Mouse (Mus musculus): ENCODE measurements around the gene Sall1.

The Sall1 gene

DNA sequence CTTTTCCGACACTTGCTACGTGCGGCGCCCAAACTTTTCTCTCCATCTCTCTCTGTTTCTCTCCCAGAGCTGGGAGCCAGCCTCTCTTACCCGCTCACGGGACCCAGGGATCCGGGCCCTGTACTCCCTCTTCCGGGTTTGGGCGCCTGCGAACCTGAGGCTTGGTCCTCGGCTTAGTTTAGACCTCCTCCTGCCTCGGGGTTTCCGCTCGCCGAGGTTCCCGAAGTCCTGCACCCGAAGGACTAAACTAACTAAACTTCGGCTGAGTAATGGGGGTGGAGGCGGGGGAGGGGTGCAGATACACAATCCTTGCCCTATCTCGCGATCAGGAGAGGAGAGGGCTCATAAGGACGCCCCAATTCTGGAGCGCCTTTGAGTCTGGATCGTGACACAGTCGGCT lies at the start of gene Sall1:
Gene Sall1, minus strand, starts transcription at position 223 of the 400 bp plus-strand sequence.
- DNase-seq = no peak

DNA sequence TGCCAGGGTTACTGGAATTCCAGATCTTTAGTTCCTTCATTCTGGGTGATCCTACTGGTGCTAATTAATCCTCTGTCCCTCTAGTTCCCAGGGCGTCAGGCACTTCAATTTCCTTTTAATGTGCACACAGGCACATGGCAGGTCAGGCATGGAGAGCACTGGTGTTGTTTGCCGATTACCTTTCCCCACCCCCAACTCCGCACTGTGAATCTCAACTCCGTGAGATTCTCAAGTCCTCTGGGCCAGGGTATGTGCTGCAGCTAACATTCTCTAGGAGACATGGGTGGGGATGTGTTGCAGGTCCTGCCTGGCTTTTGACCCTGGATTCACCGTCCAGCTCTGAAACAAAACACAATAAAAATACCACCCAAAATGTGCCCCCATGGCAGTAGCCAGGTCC lies 46.0 kb upstream of the Sall1 start:
- no peak for DNase-seq

DNA sequence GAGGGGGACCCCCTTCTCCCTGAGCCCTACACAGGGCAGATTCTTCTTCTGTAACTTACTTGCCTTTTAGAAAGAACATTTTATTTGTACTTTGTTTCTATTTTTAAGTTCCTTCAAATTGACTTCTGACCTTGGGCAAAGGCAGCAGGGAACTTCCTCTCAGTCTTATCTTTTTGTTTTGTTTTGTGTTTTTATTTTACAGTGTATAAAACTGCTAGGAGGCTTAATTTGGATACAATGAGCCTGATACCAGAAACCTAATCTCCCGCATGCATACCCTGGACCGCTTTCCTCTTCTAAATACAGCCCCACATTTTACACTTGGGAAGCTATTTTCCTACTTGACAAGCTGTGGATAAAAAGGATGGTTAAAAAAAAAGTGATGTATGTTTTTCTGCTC lies 35.2 kb upstream of the Sall1 start:
- DNase-seq = no peak

DNA sequence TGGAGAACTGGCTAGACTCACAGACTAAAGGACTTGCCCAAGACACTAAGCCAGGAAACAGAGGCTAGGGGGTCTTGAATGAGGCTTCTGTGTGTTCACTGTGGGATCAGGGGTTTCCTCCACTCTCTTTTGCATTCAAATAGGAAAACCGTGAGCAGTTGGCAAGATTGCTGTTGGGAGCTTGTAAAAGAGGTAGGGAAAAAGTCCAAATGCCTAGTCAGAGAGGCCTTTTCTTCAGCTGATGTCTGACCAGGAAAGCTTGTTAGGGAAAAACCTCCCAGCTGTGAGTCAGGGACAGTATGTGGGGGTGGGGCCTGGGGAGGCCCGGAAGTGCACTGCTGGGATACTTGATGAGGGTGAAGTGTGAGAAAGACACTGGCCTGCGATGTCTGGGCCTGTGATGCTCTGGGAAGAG lies 29.0 kb upstream of the Sall1 start:
- DNase-seq = no peak

DNA sequence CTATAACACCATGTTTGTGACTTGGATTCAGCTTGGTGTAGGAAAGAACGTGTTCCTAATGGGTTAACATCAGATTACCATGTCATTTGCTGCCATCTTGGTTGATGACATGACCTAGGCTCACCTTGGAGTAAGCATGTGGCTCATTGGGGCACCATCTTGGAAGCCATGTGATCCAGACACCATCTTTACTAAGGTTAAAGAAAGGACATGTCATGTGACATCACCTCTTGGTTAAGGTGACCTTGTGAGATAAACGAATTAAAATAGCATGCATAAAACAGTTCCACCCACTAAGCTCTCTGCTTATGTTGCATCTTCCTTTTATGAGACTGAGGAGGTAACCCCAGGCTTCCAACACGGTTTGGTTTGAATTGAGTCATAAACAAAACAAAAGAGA lies 23.5 kb upstream of the Sall1 start:
- DNase-seq = no peak

DNA sequence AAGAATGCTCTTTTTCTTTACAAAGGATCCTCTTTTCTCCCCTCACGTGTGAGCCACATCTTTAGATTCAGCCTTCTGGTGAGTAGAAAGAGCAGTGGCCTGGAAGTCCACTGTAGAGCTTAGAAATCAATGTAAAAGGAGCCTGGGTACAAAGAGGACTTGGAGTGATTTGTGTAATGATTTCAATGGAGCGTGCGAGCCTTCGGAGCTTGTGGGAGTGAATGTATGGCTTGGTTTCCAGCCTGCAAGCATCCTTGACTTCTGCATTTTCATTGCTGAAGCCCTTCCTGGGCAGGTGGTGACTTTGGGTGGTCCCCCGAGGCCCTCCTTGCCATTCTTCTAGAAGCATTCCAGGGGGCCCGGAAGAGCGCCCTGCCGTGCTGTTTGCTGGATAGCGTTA lies 20.1 kb upstream of the Sall1 start:
- DNase-seq = no peak

DNA sequence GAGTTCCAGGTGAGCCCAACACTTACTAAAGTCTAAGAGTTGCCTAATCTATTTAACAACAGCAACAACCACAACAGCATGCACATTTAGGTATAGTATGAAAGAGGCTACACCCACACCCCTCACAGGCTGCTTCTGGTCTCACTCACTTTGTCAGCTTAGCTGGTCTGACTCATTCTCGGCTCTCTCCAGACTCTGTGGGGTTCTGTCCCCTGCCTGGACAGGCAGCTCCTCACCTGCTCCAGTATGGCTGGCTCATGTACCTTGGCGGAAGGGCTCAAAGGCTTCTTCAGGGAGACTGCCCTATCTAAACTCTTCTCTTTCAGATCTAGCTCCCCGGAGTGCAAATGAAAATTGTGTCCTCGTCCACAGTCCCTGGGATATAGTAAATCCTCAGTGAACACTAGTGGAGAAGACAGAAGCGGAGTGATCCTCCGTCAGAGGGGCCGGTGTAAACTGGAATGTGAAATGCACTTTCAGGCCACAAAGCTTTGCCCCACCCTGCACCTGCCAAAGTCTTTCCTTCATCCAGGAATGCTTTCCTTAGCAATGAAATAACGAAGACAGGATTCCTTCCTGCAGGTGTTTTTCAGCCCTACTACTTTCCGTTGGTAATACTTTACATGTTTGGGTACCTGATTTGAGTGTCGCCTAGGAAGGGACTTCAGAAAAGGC lies 19.5 kb upstream of the Sall1 start:
- no peak for DNase-seq

DNA sequence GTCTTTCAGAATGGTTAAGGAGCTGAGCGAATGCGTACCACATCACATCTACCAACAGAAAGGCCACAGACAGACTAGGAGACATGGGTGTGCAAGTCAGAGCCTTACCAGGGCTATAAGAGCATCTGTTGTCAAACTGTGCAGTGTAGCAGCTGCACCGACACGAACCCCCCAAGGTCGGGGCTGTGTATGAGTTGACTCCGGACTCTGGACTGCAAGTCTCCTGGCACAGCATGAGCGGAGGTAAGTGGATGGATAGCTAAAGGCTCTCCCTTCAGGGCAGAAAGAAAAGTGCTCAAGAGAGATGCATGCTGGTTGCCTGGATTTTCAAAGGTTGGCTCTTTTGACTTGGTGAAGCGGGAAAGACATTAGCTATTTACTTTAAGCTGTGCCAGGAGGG lies 16.8 kb upstream of the Sall1 start:
- no peak for DNase-seq

DNA sequence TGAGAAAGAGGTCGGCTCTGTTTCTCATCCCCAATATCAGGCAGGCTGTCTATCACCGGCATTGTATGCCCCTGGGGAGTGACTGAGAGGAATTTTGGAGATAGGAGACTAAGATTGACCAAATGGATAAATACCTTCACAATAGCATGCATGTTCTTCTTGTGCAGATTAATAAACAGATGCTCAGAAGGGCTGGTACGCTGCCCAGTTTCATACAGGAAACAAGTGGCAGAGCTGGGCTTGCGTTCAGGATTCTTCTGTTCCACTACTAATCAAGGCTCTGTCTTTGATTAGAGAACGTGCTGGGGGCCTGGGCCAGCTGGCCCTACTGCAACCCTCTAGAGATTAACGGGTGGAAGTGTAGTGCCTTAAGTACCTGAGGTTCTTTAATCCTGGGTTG lies 15.5 kb upstream of the Sall1 start:
- DNase-seq = no peak

DNA sequence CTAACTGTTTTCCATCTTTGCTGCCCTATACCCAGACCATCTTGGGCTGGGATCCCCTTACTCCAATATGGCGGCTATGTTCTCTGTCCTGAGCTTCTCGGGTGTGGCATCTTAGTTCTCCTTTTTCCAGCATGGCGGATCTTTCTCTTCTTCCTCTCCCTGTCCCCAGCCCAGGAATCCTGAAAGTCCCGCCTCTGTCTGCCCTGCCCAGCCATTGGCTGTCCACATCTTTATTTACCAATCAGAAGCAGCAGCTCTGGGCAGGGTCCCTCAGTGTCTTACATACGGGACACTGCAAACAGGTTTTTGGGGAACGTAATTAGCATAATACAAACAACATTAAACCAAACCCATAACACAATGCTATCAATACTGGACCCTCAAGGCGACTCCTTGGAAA lies 8.9 kb upstream of the Sall1 start:
- DNase-seq = no peak

DNA sequence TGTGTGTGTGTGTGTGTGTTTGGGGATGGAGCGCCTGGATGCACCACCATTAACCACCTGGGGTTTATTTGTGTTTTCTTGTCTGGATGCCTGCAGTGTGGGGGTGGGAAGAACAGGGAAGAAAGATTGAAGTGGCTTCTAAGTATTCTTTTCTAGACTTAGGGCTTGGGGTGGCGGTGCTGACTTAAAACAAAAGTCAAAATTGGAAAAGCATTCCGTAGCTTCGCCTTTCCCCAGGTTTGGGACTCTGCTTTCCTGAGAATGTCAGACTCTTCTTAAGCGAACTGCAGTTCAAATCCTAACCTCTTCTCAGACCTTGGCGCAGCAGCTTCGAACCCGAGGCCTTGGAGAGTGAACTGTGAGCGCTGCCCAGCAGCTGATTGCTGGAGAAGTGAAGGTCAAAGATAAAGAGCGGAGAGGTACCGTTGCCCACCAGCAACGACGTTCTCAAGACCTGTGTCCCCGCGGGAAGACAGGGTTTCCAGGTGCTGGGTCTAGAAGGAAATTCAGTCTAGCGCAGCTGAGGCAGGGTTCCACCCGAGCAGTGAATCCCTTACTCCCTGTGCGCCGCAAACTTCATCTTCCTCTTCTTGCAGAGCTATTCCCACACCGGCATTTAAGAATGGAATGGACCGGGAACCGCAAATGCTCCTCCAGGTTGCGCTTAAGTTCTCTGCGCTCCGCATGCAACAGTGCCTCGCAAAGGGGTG lies 2.8 kb upstream of the Sall1 start:
- no peak for DNase-seq

DNA sequence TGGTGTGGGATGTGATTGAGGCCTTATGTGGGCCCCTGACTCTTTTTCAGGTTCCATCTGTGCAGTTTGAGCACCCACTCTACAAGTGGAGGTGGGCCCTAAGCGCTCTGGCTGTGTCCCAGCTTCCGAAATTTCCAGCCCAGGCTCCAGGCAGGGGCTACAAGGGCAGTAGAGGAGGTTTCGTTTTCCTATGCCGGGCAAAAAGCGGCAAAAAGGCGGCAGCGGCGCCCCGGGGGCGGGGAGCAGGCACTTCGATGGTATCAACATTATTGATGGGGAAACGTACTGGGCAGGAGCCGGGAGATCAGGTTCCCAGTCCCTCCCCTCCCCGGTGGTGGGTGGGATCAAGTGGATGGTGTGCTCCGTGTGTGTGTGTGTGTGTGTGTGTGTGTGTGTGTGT lies 2.3 kb upstream of the Sall1 start:
- no peak for DNase-seq

DNA sequence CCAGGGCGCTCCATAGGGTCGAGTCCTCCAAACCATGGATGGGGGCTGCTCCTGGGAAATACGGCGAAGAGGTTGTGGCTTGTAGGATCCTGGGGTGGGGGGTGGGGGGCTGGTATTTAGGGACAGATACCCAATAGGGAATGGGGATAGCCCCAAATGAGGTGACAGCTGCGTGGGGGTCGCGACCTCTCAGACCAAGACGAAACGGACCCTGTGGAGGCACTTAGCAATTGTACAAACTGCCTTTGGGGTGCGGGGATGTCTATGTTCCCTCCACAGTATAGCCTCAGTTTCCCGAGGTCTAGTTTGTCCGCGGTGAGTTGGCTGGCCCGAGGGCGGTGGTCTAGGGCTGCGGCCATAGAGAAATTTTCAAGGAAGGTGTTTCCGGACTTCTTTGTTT lies 1.8 kb upstream of the Sall1 start:
- no peak for DNase-seq

DNA sequence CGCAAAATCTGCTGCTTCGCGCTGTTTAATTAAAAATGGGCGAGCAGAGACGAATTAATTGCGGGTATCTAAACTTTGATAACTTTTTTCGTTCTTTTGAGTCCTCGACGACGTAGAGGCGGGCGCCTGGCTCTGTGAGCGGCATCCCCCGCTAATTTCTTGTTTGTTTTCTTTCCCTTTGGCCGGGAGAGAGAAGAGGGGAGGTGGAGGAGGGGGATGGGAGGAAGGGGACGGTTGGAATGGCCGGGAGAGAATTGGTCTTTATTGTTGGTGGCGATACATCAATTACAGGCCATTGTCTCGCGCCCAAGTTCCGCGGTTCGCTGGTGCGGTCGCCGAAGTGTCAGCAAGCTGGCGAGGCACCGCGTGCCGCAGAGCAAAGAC lies 1.2 kb upstream of the Sall1 start:
- no peak for DNase-seq

DNA sequence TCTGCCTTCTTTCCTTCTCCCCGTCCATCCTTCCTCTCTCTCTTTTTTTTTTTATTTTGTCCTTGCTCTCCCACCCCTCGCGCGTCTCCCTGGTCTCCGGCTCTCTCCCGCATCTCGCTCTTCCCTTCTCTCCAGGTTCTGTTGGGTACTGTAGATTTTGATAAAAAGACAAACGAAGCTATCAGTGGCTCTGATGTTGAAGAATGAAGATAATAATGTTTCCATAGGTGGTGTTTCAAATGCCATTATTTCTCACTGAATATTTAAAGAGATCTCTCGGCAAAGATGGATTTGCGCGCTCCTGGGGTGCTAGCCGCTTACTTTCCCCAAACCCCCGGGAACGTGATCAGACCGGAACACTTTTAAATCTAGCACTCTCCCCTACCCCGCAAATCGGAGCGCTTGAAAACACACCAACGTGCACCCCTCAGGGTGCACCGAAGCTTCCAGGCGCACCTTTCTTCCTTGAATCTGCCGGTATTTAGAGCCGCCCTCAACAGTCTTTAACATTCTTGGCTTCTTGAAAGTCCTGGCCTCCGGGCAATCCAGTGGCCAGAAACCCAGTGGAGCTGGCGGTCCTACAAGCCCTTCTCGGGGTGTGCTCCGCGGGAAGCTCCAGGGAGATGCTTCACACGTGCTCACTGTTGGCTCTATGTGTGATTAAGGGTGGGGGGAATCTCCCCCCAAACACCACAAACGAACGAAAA lies 702 bp upstream of the Sall1 start:
- no peak for DNase-seq

DNA sequence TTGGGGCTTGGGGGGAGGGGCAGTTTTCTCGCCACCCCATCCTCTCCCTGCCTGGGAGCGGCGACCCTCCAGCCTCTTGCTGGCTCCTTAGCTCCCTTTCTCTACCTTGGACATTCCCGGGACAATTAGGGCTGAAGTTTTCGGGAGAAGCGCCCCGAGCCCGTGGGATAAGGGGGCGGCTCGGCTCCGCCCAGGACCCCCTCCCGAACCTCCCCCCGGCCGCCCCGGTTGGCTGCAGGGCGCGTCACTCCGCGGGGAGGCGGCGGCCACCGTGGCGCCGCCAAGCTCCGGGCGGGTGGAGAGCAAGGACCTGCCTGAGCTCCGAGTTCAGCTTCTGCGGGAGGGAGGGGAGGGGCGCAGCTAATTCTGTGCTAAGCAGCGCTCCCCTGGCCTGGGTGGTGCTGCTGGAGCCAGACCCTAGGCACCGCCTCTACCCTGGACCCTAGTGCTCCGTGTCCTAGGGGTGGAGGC lies 556 bp downstream of the Sall1 start:
- no peak for DNase-seq

DNA sequence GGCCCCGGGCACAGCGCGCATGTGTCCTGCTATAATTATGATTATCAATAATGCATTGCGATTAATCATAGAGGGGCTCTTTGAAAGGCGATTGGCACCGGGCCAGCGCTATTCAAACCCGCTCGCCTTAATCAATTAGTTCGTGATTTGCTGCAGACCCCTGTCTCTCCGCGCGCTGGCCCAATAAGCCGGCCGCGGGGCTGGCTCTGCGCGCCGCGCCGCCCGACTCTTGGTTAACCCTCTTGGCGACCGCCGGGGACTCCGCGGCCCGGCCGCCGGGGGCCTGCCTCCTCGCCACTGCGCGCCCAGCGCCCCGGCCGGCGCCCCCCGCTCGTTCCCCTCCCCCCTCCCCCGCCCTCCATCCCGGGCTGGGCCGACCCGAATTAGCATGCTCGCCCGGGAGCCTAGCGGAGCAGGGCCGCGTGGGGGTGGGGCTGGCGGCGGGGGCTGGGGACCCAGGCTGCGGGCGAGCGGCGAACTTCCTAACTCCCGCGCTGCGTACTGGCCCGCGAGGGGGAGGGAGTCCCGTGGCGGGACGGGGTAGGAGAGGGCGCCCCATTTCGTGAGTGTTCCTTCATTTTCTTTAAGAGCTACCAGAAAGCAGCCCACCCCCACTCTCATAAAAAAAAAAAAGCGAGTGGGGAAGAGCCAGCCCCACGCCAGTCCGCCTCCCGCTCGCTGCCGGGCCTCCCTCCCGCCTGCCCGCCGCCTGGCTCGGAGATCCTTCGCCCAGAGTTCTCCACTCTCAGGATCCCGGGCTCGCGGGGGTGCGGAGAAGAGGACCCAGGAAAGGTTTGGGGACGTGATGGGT lies 1.2 kb downstream of the Sall1 start:
- no peak for DNase-seq

DNA sequence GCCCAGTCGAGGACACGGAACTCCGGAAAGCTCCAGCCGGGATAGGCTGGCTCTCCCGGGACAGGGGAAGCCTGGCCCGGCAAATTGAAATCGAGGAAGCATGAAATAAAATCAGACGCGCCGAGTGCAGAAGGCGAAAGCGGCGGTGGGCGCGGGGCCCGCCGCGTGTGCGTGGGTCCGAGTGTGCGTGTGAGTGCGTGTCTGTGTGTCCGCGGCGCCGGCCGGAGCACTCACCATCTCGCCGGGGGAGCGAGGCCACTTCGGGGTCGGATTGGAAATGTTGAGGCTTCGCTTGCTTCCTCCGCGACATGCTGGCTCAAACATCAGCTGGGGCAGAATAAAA lies 1.9 kb downstream of the Sall1 start:
- DNase-seq = no peak

DNA sequence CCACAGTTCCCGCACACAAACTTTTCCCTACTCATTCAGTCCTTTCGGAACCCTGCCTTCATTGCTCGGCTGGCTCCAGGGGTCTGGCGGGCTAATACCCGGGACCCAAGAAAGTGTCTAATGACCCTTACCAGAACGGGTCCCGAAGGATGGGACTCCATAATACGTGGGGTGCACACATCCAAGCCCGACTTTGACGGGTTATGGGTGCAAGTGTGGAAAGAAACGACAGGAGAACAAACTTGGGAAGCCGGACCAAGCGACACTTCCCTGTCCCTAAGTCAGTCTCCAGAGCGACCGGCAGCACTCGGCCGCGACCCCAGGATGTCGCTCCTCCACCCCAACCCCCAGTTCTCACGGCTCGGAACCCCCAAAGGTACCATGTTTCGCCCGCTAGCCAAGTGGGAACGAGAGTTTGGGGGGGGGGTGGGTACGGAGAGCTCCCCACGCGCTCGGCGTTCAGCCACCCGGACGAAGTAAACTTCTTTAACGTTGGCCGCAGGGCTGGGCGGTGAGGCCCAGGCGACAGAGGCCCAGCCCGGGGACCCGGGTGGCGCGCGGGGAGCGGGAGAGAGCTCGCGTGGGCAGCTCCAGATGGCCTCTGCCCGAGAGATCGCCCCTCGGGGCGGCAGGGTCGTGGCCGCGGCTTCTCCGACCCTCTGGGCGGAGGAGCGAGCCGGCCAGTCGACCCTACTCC lies 2.4 kb downstream of the Sall1 start:
- no peak for DNase-seq

DNA sequence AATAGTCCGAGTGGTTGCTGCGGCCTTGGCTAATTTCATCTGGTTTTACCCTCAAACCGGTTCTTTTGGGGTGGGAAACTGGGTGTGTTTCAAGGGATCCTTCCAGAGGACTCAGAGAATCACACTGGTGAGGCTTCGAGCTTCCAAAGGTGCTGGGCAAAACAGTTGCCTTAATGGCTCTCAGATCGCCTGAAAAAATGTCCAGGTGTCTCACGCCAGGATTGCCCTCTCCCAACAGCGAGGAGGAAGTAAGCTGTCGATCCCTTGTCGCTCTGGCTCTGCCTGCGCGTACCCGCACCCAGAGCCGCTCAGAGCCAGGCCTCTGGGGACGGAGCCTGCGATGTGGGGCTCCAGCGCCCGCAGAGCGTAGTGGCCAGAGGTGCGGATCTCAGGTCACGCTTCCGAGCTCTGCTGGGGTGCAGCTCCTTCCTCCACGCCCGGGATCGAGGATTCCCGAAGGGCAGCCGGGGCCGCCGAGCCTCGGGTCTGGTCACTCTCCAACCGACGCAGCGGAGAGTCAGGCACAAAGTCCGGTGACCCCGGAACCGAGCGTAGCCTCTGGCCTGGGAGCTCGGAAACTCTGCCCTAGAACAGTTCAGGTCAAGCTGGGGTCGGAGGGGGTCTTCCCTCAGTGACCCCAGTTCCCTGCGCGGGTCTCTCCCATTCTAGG lies 3.1 kb downstream of the Sall1 start:
- DNase-seq = no peak

DNA sequence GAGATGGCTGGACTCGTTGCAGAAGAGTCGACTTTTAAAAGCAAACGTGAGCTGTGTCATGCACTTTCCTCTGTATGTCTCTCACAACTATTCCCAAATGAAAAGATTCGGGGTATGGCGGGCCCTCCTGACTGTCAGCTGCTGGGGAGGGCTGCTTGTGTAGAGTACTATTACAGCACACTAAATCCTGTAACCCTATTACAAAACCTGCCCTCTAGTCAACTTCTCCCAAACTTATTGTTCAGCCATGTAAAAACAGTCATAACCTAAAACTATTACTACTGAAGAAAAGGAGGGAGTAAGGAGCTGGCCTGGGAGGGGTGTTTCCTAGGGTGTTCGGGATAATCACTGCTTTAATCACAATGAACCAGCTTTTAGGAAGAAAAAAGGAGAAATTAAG lies 4.1 kb downstream of the Sall1 start:
- no peak for DNase-seq

DNA sequence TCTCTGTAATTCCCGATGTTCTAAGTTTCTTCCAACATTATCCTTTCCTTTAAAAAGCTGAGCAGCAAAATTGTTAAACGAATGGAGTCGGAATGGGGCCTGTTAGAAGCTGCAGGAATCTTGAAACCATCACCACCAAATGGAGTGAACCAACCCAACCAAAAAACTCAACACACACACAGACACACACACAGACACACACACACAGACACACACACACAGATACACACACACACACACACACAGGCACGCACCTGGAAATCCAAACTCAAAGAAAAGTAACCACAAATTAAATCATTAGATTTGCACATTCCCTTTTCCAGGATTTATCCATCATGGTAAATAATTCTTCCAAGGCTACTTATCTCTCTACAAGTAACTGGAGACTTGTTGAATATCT lies 5.0 kb downstream of the Sall1 start:
- DNase-seq = no peak
